Mouse (Mus musculus): ENCODE data around the gene Nos1ap. TPM values are rescaled to one million over a fixed set of nuclear protein-coding genes. Genes with fewer than 3 reads are reported as not detected.

Nos1ap gene
- total RNA-seq, 2 experiments from 2014 or later = 207 to 209 TPM

- Histone ChIP-seq H3K4me3 (no peak overlapping the region), H3K27ac (0 out of 2 replicates have a peak overlapping the region, but pooled peaks have one; percentile 24)
- DNase-seq (ENCODE audit: low spot score in 2 of 2) = no peak
- TF ChIP-seq CTCF (conservative IDR thresholded peaks at IDR 0.05) = no peak
Measured at GRCm38 (mm10) chr1:170521520-170522205, 68.0 kb downstream of the Nos1ap start.

GRCm38 (mm10) chr1:170520206-170520605 lies 69.5 kb downstream of the Nos1ap start:
- DNase-seq (ENCODE audit: low spot score in 2 of 2) = no peak
- TF ChIP-seq CTCF (conservative IDR thresholded peaks at IDR 0.05) = no peak
- Histone ChIP-seq H3K4me3 (no peak overlapping the region), H3K27ac (peak overlapping the region; percentile 24)

- DNase-seq (ENCODE audit: low spot score in 2 of 2) = peak in 1 of 2 experiments; percentile 45
- TF ChIP-seq CTCF (conservative IDR thresholded peaks at IDR 0.05) = no peak
- peak overlapping the region; percentile 48; the same call in 1 of the 2 replicates for H3K27ac ChIP-seq
- no peak overlapping the region for H3K4me3 ChIP-seq
Measured at GRCm38 (mm10) chr1:170519631-170520030, 70.0 kb downstream of the Nos1ap start.

- TF ChIP-seq CTCF (conservative IDR thresholded peaks at IDR 0.05) = no peak
- Histone ChIP-seq H3K27ac (no peak overlapping the region), H3K4me3 (no peak overlapping the region)
- no peak for DNase-seq (ENCODE audit: low spot score in 2 of 2)
Measured at GRCm38 (mm10) chr1:170516182-170516581, 73.5 kb downstream of the Nos1ap start.

- DNase-seq (ENCODE audit: low spot score in 2 of 2) = no peak
- Histone ChIP-seq H3K27ac (no peak overlapping the region), H3K4me3 (no peak overlapping the region)
- TF ChIP-seq CTCF (conservative IDR thresholded peaks at IDR 0.05) = no peak
Measured at GRCm38 (mm10) chr1:170515455-170515854, 74.2 kb downstream of the Nos1ap start.

- DNase-seq (ENCODE audit: low spot score in 2 of 2) = no peak
- no peak overlapping the region for H3K4me3 ChIP-seq
- H3K27ac ChIP-seq = no peak overlapping the region
- no peak for TF ChIP-seq CTCF (conservative IDR thresholded peaks at IDR 0.05)
Measured at GRCm38 (mm10) chr1:170514226-170514625, 75.4 kb downstream of the Nos1ap start.

GRCm38 (mm10) chr1:170512429-170513097 lies 77.1 kb downstream of the Nos1ap start:
- no peak for TF ChIP-seq CTCF (conservative IDR thresholded peaks at IDR 0.05)
- H3K27ac ChIP-seq = no peak overlapping the region
- no peak overlapping the region for H3K4me3 ChIP-seq
- DNase-seq (ENCODE audit: low spot score in 2 of 2) = no peak

GRCm38 (mm10) chr1:170510595-170511240 lies 78.9 kb downstream of the Nos1ap start:
- TF ChIP-seq CTCF (conservative IDR thresholded peaks at IDR 0.05) = no peak
- Histone ChIP-seq H3K27ac (no peak overlapping the region), H3K4me3 (no peak overlapping the region)
- no peak for DNase-seq (ENCODE audit: low spot score in 2 of 2)

DNA sequence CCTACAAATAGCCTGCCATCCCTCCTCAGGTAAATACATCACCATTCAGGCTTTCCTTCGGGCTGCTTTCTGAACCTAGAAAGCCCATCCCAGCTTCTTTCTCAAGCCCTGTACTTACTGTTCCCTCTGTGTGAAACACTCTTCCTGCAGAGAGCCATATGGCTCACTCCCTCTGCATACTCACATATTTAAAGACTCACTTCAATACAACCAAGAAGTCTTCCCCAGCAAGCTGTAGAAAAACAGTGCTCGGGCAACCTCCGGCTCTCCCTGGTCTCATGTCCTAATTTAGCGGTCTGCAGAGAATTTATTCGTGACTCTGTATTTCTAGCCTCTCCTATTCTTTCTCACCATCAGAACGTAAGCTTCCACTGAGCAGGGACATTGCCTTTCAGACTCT lies 83.4 kb downstream of the Nos1ap start:
- peak overlapping the region; percentile 9; the same call in 1 of the 2 replicates for H3K27ac ChIP-seq
- no peak overlapping the region for H3K4me3 ChIP-seq
- DNase-seq (ENCODE audit: low spot score in 2 of 2) = no peak
- TF ChIP-seq CTCF (conservative IDR thresholded peaks at IDR 0.05) = no peak

DNA sequence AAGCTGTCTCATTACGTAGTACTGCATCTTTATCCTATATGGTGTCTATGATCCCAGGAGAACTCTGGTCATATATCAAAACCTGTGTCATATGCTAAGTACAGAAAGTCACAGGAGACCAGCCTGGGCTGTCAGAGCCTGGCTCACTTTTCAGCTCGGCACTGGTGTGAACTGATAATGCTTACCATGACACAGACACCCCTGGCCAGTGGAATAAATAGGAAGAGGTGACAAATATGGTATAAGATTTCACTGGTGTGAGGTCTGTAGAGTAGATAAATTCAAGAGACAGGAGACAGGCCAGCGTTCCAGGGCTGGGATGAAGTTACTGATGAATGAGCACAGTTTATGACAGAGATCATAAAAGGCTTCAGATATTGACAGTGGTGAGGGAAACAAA lies 84.6 kb downstream of the Nos1ap start:
- Histone ChIP-seq H3K27ac (peak overlapping the region; percentile 6; the same call in 1 of the 2 replicates), H3K4me3 (no peak overlapping the region)
- no peak for DNase-seq (ENCODE audit: low spot score in 2 of 2)
- no peak for TF ChIP-seq CTCF (conservative IDR thresholded peaks at IDR 0.05)

- peak in 1 of 2 experiments; percentile 30 for DNase-seq (ENCODE audit: low spot score in 2 of 2)
- TF ChIP-seq CTCF (conservative IDR thresholded peaks at IDR 0.05) = no peak
- Histone ChIP-seq H3K27ac (peak overlapping the region; percentile 6; the same call in 1 of the 2 replicates), H3K4me3 (no peak overlapping the region)
Measured at GRCm38 (mm10) chr1:170504378-170504777, 85.3 kb downstream of the Nos1ap start.

DNA sequence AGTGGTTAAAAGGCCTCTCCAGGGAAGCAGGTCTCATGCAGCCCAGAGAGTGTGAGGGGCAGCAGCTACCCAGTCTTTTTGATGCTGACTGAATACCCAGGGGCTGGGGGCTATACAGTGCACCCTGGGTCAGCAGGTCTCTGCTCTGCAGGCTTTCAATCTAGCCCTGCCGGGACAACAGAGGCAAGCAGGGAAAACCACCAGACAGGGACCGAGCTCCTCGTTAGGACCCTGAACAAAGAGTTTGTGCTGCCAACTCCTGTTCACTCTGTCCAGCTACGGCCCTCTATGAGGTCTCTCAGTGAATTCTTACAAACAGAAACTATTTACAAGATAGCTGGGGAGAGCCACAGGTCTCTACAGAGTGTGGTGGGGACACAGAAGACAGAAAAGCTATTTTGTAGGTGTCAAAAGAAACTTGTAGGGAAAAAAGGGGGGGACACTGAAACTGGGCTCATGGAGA lies 86.4 kb downstream of the Nos1ap start:
- Histone ChIP-seq H3K27ac (peak overlapping the region; percentile 3; the same call in 1 of the 2 replicates), H3K4me3 (no peak overlapping the region)
- TF ChIP-seq CTCF (conservative IDR thresholded peaks at IDR 0.05) = no peak
- no peak for DNase-seq (ENCODE audit: low spot score in 2 of 2)
